Mouse (Mus musculus) liver, embryonic 11.5 days (tissue): Measurements from ENCODE around the gene Setdb1. TPM values are rescaled to one million over a fixed set of nuclear protein-coding genes. Genes with fewer than 3 reads are reported as not detected.
A peak's percentile ranks its signal among the peaks of the same experiment; 100 is the strongest.

Experiments
- ATAC-seq: fragments of 200-750 bp; cut with Nextera tagmentation; replicated peaks from 2 replicates; pipeline ENCODE4 v1.8.0; 2017; ENCODE audit warnings: moderate number of reproducible peaks, mild to moderate bottlenecking, moderate TSS enrichment, moderate library complexity; ENCODE audit not compliant: low FRiP score
- DNase-seq: peaks from one replicate; pipeline ENCODE4 v3.0.0-alpha.2; 2017; ENCODE audit warnings: low spot score
- H3K27ac ChIP-seq: fragments of 300-500 bp; sonication (generic); 2 replicates; pipeline ENCODE4 v1.5.1; 2014; ENCODE audit warnings: mild to moderate bottlenecking, low read depth, low read length, control low read depth
- H3K27me3 ChIP-seq: fragments of 300-500 bp; sonication (generic); replicated peaks from 2 replicates; pipeline ENCODE4 v1.6.1; 2014; ENCODE audit warnings: low read length, mixed read lengths; ENCODE audit not compliant: control insufficient read depth, insufficient read depth
- H3K36me3 ChIP-seq: fragments of 300-500 bp; sonication (generic); 2 replicates; pipeline ENCODE4 v1.6.1; 2014; ENCODE audit warnings: mild to moderate bottlenecking, low read length, moderate library complexity, mixed read lengths; ENCODE audit not compliant: control insufficient read depth, insufficient read depth
- H3K4me1 ChIP-seq: fragments of 300-500 bp; sonication (generic); replicated peaks from 2 replicates; pipeline ENCODE4 v1.6.1; 2014; ENCODE audit warnings: low read length, mixed read lengths; ENCODE audit not compliant: control insufficient read depth, insufficient read depth
- H3K4me2 ChIP-seq: fragments of 300-500 bp; sonication (generic); 2 replicates; pipeline ENCODE4 v1.6.1; 2014; ENCODE audit warnings: mild to moderate bottlenecking, control low read depth, moderate library complexity
- H3K4me3 ChIP-seq: fragments of 300-500 bp; sonication (generic); 2 replicates; pipeline ENCODE4 v1.5.1; 2014; ENCODE audit warnings: low read depth, low read length, control low read depth
- H3K9ac ChIP-seq: fragments of 300-500 bp; sonication (generic); 2 replicates; pipeline ENCODE4 v1.6.1; 2014; ENCODE audit warnings: low read depth, low read length, control low read depth
- H3K9me3 ChIP-seq: fragments of 300-500 bp; sonication (generic); 2 replicates; pipeline ENCODE4 v1.6.1; 2016; ENCODE audit warnings: low read length, inconsistent platforms, mixed read lengths; ENCODE audit not compliant: control insufficient read depth
- WGBS: fragments of 180-500 bp; shearing (Covaris S2); extraction: QIAGEN DNeasy Blood & Tissue Kit; methylation state at CpG from one replicate; pipeline ENCODE4 v1.1.7; 2014; 5-methylcytosine and 5-hydroxymethylcytosine counted together
- polyA plus RNA-seq: library from polyadenylated mRNA; unstranded; fragments of >200 nt; fragmentation: Nextera tagmentation; extraction: Ambion mirVana; gene quantifications from 2 replicates; pipeline ENCODE4 v1.2.1, GENCODE M21; 2014

Gene Setdb1
- polyA plus RNA-seq, 1 experiment from 2014 or later = 47.0 TPM

- H3K27me3 ChIP-seq = no peaks in the 10 kb centered on the region
- WGBS = 91% methylated on average over 6 of the region's 6 CpGs
- H3K4me3 ChIP-seq = no peak overlapping the region
- no peaks in the 10 kb centered on the region for H3K9me3 ChIP-seq
- no peak for DNase-seq
- H3K4me1 ChIP-seq = 0 out of 2 replicates have a peak, but pooled peaks cover 3% of the 10 kb centered on the region
- H3K36me3 ChIP-seq = peaks cover 69% of the 10 kb centered on the region
- H3K9ac ChIP-seq = no peak overlapping the region
- H3K27ac ChIP-seq = no peak overlapping the region
- ATAC-seq = 0 out of 2 replicates have a peak, but pooled peaks have one; percentile 44
- no peak overlapping the region for H3K4me2 ChIP-seq
Measured at GRCm38 (mm10) chr3:95324454-95325144, 32.4 kb downstream of the Setdb1 start.

GRCm38 (mm10) chr3:95323429-95323828 is 33.6 kb downstream of the Setdb1 start:
- H3K4me1 ChIP-seq = peaks cover 11% of the 10 kb centered on the region
- H3K27me3 ChIP-seq = no peaks in the 10 kb centered on the region
- H3K9ac ChIP-seq = no peak overlapping the region
- DNase-seq (no peak), ATAC-seq (no peak)
- H3K27ac ChIP-seq = no peak overlapping the region
- H3K4me2 ChIP-seq = no peak overlapping the region
- H3K4me3 ChIP-seq = no peak overlapping the region
- peaks cover 67% of the 10 kb centered on the region for H3K36me3 ChIP-seq
- WGBS = 79% methylated on average over 3 of the region's 3 CpGs
- no peaks in the 10 kb centered on the region for H3K9me3 ChIP-seq

- DNase-seq = no peak
- H3K9ac ChIP-seq = peak overlapping the region; percentile 22; the same call in 1 of the 2 replicates
- H3K4me2 ChIP-seq = no peak overlapping the region; the same call in 1 of the 2 replicates
- H3K4me3 ChIP-seq = no peak overlapping the region
- no peak overlapping the region for H3K27ac ChIP-seq
- no peaks in the 10 kb centered on the region for H3K9me3 ChIP-seq
- no peaks in the 10 kb centered on the region for H3K27me3 ChIP-seq
- WGBS = 79% methylated on average over 12 of the region's 12 CpGs
- peaks cover 43% of the 10 kb centered on the region for H3K36me3 ChIP-seq
- ATAC-seq = no peak
- peaks cover 26% of the 10 kb centered on the region for H3K4me1 ChIP-seq
Measured at GRCm38 (mm10) chr3:95319701-95320625, 37.0 kb downstream of the Setdb1 start.

DNA sequence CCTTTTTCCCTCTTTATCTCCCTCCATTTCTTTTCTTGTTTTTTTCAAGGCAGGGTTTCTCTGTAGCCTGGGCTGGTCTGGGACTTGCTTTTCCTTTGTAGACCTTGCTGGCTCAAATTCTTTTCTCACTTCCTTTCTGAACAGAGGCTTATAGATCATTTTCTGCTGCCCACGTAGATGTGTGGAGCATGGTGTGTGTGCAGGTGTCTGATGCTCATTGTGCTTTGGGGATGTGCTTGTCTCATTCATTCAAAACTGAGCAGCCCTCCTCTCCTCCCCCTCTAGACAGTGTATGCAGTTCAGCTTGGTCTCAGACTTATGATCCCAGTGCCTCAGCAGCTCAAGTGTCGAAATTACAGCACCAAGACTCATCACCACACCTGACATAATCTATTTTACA is 37.9 kb downstream of the Setdb1 start:
- DNase-seq (no peak), ATAC-seq (no peak)
- Histone ChIP-seq H3K9ac (0 out of 2 replicates have a peak overlapping the region, but pooled peaks have one; percentile 8), H3K4me1 (peaks cover 26% of the 10 kb centered on the region), H3K4me2 (peak overlapping the region; percentile 46), H3K27me3 (no peaks in the 10 kb centered on the region), H3K36me3 (peaks cover 36% of the 10 kb centered on the region), H3K9me3 (no peaks in the 10 kb centered on the region), H3K4me3 (peak overlapping the region; percentile 10; the same call in 1 of the 2 replicates), H3K27ac (0 out of 2 replicates have a peak overlapping the region, but pooled peaks have one; percentile 47)
- WGBS = 68% methylated on average over 2 of the region's 2 CpGs

GRCm38 (mm10) chr3:95318548-95318947 is 38.5 kb downstream of the Setdb1 start:
- WGBS = 45% methylated on average over 6 of the region's 6 CpGs
- Histone ChIP-seq H3K4me2 (peak overlapping the region; percentile 46), H3K36me3 (peaks cover 30% of the 10 kb centered on the region), H3K4me3 (peak overlapping the region; percentile 10; the same call in 1 of the 2 replicates), H3K9ac (no peak overlapping the region), H3K27me3 (no peaks in the 10 kb centered on the region), H3K4me1 (peaks cover 28% of the 10 kb centered on the region), H3K9me3 (no peaks in the 10 kb centered on the region), H3K27ac (0 out of 2 replicates have a peak overlapping the region, but pooled peaks have one; percentile 47)
- ATAC-seq (no peak), DNase-seq (no peak)

DNA sequence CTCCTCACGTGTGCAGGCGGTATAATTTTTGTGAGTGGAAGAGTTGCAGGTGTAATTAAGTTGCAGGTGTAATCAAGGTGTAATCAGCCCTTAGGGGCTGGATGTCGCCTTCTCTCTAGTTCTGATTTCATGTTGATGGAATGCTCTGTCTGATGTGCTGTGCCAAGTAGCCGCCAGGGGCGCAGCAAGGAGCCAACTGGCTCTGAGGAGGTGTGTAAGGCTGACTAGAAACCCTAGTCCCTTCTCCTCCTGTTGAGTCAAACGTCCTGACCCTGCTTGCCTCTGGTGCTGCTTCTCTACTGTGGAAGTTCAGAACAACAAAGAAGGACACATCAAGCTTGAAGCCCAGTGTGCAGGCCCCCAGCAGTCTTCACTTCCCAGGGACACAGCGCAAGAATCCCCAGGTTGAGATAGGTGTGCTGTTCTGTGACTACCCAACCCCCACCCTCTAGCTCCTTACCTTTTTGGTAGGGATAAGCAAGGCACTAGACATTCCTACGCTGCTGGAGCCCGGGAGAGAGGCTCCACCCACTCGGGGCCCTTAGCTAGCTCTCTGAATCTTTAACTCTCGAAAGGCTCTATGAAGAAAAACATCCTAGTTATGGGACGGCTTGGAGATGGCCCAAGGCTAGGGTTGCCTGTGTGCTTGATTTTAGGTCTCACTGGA is 39.5 kb downstream of the Setdb1 start:
- H3K27ac ChIP-seq = 0 out of 2 replicates have a peak overlapping the region, but pooled peaks have one; percentile 6
- H3K9me3 ChIP-seq = no peaks in the 10 kb centered on the region
- peak overlapping the region; percentile 78 for H3K4me2 ChIP-seq
- peaks cover 33% of the 10 kb centered on the region for H3K4me1 ChIP-seq
- H3K27me3 ChIP-seq = no peaks in the 10 kb centered on the region
- peak overlapping the region; percentile 18 for H3K4me3 ChIP-seq
- no peak for ATAC-seq
- WGBS = 27% methylated on average over 12 of the region's 12 CpGs
- DNase-seq = no peak
- peaks cover 22% of the 10 kb centered on the region for H3K36me3 ChIP-seq
- H3K9ac ChIP-seq = no peak overlapping the region

DNA sequence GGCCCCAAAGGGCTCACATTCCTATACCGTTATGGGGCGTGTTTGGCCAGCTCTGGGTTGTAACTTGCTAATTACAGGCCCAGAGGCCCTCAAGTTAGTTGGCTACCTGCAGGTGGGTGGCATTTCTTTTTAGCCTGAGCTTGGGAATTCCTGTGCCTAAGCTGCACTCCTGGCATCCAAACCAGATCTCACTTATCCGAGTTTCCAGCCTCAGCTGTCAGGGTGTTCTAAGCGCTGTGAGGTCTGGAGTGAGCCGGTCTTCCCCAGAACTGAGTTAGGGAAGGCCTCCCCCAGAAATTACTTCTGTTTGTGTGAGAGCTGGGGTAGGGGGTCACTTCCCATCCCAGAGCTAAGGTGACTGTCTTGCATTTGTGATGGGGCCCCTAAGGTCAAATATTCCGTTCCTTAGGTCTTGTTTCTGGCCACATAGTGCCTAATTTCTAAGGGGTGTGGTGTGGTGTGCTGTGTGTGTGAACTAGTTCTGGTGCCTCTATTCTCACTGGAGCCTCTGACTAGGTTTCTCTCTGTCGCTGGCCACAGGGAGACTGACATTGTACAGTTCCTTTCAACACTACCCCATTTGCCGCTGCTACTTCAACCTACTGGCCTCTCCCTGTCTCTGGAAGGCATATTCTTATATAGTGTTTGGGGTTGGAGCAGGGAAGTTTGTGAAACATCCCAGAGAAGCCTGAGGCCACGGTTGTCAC is 41.0 kb downstream of the Setdb1 start:
- ATAC-seq (no peak; the same call in 1 of the 2 replicates), DNase-seq (no peak)
- WGBS = 11% methylated on average over 9 of the region's 9 CpGs
- Histone ChIP-seq H3K4me1 (peaks cover 45% of the 10 kb centered on the region), H3K27ac (peak overlapping the region; percentile 95), H3K4me3 (peak overlapping the region; percentile 91), H3K9me3 (no peaks in the 10 kb centered on the region), H3K36me3 (peaks cover 10% of the 10 kb centered on the region), H3K9ac (peak overlapping the region; percentile 99), H3K4me2 (peak overlapping the region; percentile 78), H3K27me3 (no peaks in the 10 kb centered on the region)
